Mouse (Mus musculus) kidney, adult 2 months (tissue): ENCODE results near the gene Fhdc1.

Source experiments
- CTCF ChIP-seq: fragments of 200-500 bp; conservative IDR thresholded peaks from 2 replicates; pipeline ENCODE4 v1.5.1; 2011; ENCODE audit warnings: low read depth, mild to moderate bottlenecking, control low read depth, low read length, moderate library complexity, mixed read lengths; ENCODE audit not compliant: insufficient read depth, insufficient read length
- POLR2A ChIP-seq: fragments of 200-500 bp; IDR thresholded peaks from one replicate; pipeline ENCODE4 v1.6.1; 2011; ENCODE audit warnings: low read depth, low read length, control low read depth

DNA sequence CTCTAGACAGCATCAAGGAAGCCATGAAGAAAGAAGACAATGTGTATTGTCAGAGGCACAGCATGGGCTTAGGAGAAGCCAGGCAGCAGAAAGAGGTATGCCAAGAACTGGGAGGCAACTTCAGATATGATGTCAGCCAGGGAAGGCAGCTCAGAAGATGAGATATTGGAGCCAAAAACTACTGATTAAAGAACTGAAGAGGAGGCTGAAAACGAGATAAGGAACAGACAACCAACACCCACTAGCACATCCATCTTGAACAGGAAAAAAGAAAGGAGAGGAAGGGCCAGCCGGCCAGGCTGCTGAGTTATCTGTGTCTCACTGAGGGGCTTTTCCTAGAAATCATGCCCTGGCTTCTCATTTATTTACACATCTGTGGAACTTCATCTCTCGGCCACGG lies 66.4 kb downstream of the Fhdc1 start:
- TF ChIP-seq POLR2A (no peak), CTCF (no peak)
